Mouse (Mus musculus) neutrophil, adult 65 days (primary cell): ENCODE measurements around the gene Gm13083. TPM values are rescaled to one million over a fixed set of nuclear protein-coding genes. Genes with fewer than 3 reads are reported as not detected.

Experiments used
- total RNA-seq: library from RNA; stranded (reverse); gene quantifications from 2 replicates; pipeline ENCODE4 v1.2.4, GENCODE M21; 2023

Gene Gm13083
- not detected in 2 replicates for total RNA-seq

GRCm38 (mm10) chr4:143614703-143615102 lies at the start of gene Gm13083:
TSS of gene Gm13083 (plus strand) at chr4:143615003.

DNA sequence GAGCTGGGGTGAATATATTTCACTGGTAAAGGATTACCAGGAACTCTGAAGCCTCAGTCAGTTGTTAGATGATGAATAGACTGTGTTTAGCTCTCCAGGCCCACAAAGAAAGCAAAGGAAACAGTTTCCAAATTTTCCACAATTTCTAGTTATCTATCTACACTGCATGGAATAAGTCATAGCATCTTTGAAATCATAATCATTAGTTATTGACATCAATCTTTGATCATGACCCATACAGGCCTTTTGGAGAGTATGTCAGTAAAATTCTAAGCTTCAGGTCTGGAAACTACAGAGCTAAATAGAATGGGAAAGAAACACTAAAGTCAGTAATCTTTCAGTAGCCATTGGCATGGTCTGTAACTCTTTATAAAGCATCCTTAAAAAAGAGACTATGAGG lies 42.3 kb downstream of the Gm13083 start, which contains the start of gene Gm13088:
TSS of gene Gm13088 (minus strand) at position 101 of the 400 bp plus-strand sequence.

Other genes with a start within 250 kb of the Gm13083 start
- not detected in 2 replicates for gene Pramel1, start 220.6 kb upstream of the Gm13083 start, total RNA-seq
- gene Pramef8, start 202.6 kb upstream of the Gm13083 start, total RNA-seq, result 52.0 and 56.6 TPM in 2 replicates
- not detected in 2 replicates for gene Oog4, start 164.7 kb upstream of the Gm13083 start, total RNA-seq
- not detected in 2 replicates for gene Gm13043, start 103.7 kb upstream of the Gm13083 start, total RNA-seq
- not detected in 2 replicates for gene Gm13040, start 79.0 kb upstream of the Gm13083 start, total RNA-seq
- not detected in 2 replicates for gene BC080695, start 63.3 kb upstream of the Gm13083 start, total RNA-seq
- not detected in 2 replicates for gene Gm13057, start 63.3 kb upstream of the Gm13083 start, total RNA-seq
- not detected in 2 replicates for gene Gm13088, start 42.2 kb downstream of the Gm13083 start, total RNA-seq
- not detected in 2 replicates for gene Gm13089, start 87.7 kb downstream of the Gm13083 start, total RNA-seq
- not detected in 2 replicates for gene Gm13078, start 104.5 kb downstream of the Gm13083 start, total RNA-seq
- not detected in 2 replicates for gene Gm13023, start 174.3 kb downstream of the Gm13083 start, total RNA-seq
- gene Gm13084, start 201.1 kb downstream of the Gm13083 start, total RNA-seq, result not detected in 2 replicates
- gene Gm13103, start 231.5 kb downstream of the Gm13083 start, total RNA-seq, result not detected in 2 replicates